Mouse (Mus musculus): ENCODE measurements at regions not wholly inside any gene's neighbourhood (a gene's known extent, or its start where the extent isn't known, plus 50 kb on each side); places are given as distances from the start of the nearest gene placed in this dataset.

DNA sequence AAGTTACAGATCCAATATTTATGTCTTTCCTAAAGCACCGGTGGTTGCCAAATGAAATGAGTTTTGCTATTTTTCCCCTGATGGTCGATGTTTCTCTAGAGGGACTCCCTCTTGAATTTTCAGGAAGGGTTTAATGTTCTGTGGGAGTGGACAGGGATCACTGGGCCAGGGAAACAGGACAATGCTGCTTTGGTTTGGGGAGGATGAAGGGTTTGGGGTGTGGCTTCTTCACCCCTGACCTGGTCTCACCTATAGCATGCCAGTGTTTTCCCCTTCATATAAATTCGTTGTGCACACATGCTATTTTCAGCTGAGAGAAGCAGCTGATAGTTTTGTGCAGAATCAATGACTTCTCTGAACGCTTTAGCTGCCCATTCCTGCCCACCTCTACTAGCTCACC lies 257.2 kb upstream of the Rbfox1 start:
- 48% methylated on average over 4 of the region's 4 CpGs for WGBS
- no peak for TF ChIP-seq CTCF (IDR thresholded peaks at IDR 0.05; ENCODE audit: insufficient read depth, low read length)
- no peak for TF ChIP-seq POLR2A (IDR thresholded peaks at IDR 0.05; ENCODE audit: borderline replicate concordance, extremely low read depth, low read depth, low read length)
- no peak overlapping the region for H3K4me3 ChIP-seq (replicated peaks; ENCODE audit: extremely low read depth, low read depth, low read length)
- no peak for DNase-seq
- H3K4me1 ChIP-seq (ENCODE audit: control insufficient read depth, insufficient read depth, low read length) = no peaks in the 10 kb centered on the region

DNA sequence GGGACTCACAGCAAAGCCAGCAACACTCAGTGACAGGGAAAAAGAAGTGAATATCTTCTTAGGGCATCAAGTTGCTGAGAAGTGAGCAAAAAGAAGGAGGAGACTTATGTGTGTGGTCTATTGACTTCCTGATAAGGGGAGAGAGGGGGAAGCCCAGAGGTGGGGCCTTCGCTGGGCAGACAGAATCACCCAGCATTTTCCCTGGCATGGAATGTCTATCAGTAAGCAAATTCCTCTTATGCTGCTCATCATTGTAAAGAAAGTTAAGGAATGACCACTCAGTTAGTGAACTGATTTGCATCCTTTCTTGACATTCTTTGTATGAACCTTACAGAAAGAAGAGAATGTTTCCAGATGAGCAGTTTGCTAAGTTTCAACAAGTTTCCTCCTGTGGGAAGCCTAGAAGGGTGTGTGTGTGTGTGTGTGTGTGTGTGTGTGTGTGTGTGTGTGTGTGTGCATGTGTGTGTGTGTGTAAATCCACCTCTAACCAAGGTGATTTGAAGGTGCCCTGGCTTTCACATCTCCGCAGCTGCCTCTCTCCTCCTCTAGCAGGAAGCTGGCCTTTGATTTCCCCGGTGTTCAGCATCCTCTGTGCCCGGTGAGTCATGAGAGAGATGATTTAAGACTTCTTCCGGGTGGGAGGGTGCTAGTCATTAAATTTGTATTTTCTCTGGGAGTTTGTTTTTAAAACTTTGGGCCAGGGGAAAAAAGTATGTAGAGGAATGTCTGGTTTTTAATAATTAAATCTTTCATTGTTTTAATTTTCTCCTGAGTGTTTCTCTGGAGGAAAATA lies 257.8 kb upstream of the Rbfox1 start:
- DNase-seq = no peak
- no peak for TF ChIP-seq POLR2A (IDR thresholded peaks at IDR 0.05; ENCODE audit: borderline replicate concordance, extremely low read depth, low read depth, low read length)
- TF ChIP-seq CTCF (IDR thresholded peaks at IDR 0.05; ENCODE audit: insufficient read depth, low read length) = no peak
- H3K4me3 ChIP-seq (replicated peaks; ENCODE audit: extremely low read depth, low read depth, low read length) = no peak overlapping the region
- H3K4me1 ChIP-seq (ENCODE audit: control insufficient read depth, insufficient read depth, low read length) = no peaks in the 10 kb centered on the region
- WGBS = 32% methylated on average over 5 of the region's 5 CpGs

- WGBS = 44% methylated on average over 3 of the region's 3 CpGs
Observed at GRCm38 (mm10) chr16:5625159-5625558, 260.0 kb upstream of the Rbfox1 start.

GRCm38 (mm10) chr16:5620566-5620965 lies 264.6 kb upstream of the Rbfox1 start:
- TF ChIP-seq POLR2A (IDR thresholded peaks at IDR 0.05; ENCODE audit: borderline replicate concordance, extremely low read depth, low read depth, low read length) (no peak), CTCF (IDR thresholded peaks at IDR 0.05; ENCODE audit: insufficient read depth, low read length) (no peak)
- DNase-seq = no peak
- Histone ChIP-seq H3K4me3 (replicated peaks; ENCODE audit: extremely low read depth, low read depth, low read length) (no peak overlapping the region), H3K4me1 (ENCODE audit: control insufficient read depth, insufficient read depth, low read length) (no peaks in the 10 kb centered on the region)
- 90% methylated on average over 3 of the region's 3 CpGs for WGBS

More at GRCm38 (mm10) chr16:5625159-5625558, 260.0 kb upstream of the Rbfox1 start:
- no peaks in the 10 kb centered on the region for H3K4me1 ChIP-seq (ENCODE audit: control insufficient read depth, insufficient read depth, low read length)
- TF ChIP-seq CTCF (IDR thresholded peaks at IDR 0.05; ENCODE audit: insufficient read depth, low read length) (no peak), POLR2A (IDR thresholded peaks at IDR 0.05; ENCODE audit: borderline replicate concordance, extremely low read depth, low read depth, low read length) (no peak)
- no peak overlapping the region for H3K4me3 ChIP-seq (replicated peaks; ENCODE audit: extremely low read depth, low read depth, low read length)
- DNase-seq = no peak

DNA sequence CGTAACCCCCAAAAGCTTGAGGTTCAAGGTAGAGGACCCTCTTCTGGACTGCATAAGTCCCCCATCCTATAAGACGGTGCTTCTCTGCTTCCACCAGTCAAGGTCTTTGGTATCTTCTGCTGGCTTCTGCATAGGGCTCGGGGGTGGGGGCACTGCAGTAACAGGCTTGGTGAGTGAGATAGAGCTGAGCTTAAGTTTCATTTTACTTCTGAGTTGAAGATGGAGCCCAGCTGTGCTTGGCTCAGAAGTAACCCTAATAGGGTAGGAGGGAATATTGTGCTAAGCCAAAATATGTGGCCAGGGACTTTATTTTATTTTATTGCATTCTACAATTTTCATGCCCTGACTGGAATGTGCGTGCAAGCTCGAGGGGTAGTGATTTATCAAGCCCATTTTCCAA lies 268.8 kb upstream of the Rbfox1 start:
- Histone ChIP-seq H3K4me1 (ENCODE audit: control insufficient read depth, insufficient read depth, low read length) (no peaks in the 10 kb centered on the region), H3K4me3 (replicated peaks; ENCODE audit: extremely low read depth, low read depth, low read length) (no peak overlapping the region)
- TF ChIP-seq POLR2A (IDR thresholded peaks at IDR 0.05; ENCODE audit: borderline replicate concordance, extremely low read depth, low read depth, low read length) = no peak
- TF ChIP-seq CTCF (IDR thresholded peaks at IDR 0.05; ENCODE audit: insufficient read depth, low read length) = no peak
- WGBS = 62% methylated on average over 5 of the region's 5 CpGs
- DNase-seq = no peak

DNA sequence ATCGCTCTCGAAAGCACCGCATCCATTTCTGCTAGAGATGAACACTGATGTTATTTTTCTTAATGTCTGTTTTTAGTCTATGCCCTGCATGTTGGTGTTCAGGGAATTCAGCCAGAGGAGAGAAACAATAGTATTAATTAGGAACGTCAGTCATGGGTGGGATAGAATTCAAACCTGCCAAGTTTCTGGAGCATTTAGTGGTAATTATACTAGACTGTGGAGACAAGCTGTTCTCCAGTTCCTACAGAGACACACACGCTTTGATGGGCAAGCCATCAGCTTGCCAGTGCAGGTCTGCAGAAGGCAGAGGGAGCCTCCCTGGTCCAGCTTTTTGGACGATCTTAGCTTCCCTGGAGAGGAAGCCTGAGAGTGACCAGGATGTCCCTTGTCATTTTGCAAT lies 289.8 kb upstream of the Rbfox1 start:
- WGBS = 70% methylated on average over 6 of the region's 6 CpGs
- no peak for DNase-seq
- TF ChIP-seq POLR2A (IDR thresholded peaks at IDR 0.05; ENCODE audit: borderline replicate concordance, extremely low read depth, low read depth, low read length) = no peak
- no peak for TF ChIP-seq CTCF (IDR thresholded peaks at IDR 0.05; ENCODE audit: insufficient read depth, low read length)
- Histone ChIP-seq H3K4me1 (ENCODE audit: control insufficient read depth, insufficient read depth, low read length) (no peaks in the 10 kb centered on the region), H3K4me3 (replicated peaks; ENCODE audit: extremely low read depth, low read depth, low read length) (no peak overlapping the region)

DNA sequence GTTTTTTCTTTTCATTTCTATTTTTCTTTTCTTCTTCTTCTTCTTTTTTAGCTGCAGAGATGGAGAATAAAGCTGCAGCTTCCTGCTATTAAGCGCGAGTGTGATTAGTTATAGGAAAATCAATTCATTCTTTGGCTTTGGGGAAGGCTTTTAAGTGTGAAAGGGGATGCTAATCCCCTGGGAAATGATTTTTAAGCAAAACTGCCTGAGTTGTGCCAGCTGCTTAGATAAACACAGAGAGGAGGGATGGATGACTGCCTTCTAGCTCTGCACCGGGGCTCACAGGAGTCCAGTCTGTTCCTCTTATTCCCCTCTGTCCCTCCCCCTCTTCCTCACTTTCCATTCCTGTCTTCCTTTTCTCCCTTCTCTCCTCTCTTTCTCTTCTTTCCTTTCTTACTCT lies 306.8 kb upstream of the Rbfox1 start:
- no peak for TF ChIP-seq CTCF (IDR thresholded peaks at IDR 0.05; ENCODE audit: insufficient read depth, low read length)
- TF ChIP-seq POLR2A (IDR thresholded peaks at IDR 0.05; ENCODE audit: borderline replicate concordance, extremely low read depth, low read depth, low read length) = no peak
- H3K4me3 ChIP-seq (replicated peaks; ENCODE audit: extremely low read depth, low read depth, low read length) = no peak overlapping the region
- 55% methylated on average over 3 of the region's 3 CpGs for WGBS
- DNase-seq = no peak
- H3K4me1 ChIP-seq (ENCODE audit: control insufficient read depth, insufficient read depth, low read length) = no peaks in the 10 kb centered on the region

DNA sequence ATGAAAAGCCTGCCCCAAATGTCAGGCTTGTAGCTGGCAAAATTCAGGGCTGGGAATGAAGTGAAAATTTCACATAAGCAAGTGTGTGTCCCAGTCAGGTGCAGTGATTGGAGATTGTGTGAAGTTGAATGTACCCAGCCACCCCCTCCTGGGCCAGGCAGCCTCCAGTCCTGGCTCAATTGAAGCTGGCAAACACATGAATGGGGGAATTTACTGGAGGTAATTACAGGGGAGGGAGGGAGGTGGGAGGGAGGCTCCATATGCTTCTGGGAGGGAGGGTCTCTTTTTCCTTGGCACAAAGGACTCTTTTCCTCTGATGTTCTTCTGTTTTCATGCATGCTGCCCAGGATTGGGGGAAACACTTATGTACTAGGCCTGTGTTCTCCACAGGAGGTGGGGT lies 312.4 kb upstream of the Rbfox1 start:
- peaks cover 4% of the 10 kb centered on the region for H3K4me1 ChIP-seq (ENCODE audit: control insufficient read depth, insufficient read depth, low read length)
- no peak overlapping the region for H3K4me3 ChIP-seq (replicated peaks; ENCODE audit: extremely low read depth, low read depth, low read length)
- TF ChIP-seq POLR2A (IDR thresholded peaks at IDR 0.05; ENCODE audit: borderline replicate concordance, extremely low read depth, low read depth, low read length) = no peak
- no peak for TF ChIP-seq CTCF (IDR thresholded peaks at IDR 0.05; ENCODE audit: insufficient read depth, low read length)
- DNase-seq = no peak

DNA sequence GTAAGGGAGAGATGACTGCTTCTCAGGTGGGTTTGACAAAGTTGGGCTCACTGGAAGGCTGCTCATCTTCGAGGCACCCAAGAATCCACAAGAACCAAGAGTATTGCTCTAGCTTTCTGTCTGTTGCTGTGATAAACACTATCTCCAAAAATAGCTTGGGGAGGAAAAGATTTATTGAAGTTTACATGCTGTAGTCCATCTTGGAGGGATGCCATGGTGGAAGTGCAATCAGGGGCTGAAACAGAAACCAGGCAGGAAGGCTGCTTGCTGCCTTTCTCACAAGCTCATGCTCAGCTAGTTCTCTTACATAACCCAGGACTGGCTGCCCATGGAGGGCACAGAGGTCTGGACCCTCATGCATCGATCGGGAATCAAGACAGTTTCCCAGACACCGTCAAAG lies 314.5 kb upstream of the Rbfox1 start:
- no peak for DNase-seq
- Histone ChIP-seq H3K4me3 (replicated peaks; ENCODE audit: extremely low read depth, low read depth, low read length) (no peak overlapping the region), H3K4me1 (ENCODE audit: control insufficient read depth, insufficient read depth, low read length) (peaks cover 4% of the 10 kb centered on the region)
- 50% methylated on average over 4 of the region's 4 CpGs for WGBS
- TF ChIP-seq POLR2A (IDR thresholded peaks at IDR 0.05; ENCODE audit: borderline replicate concordance, extremely low read depth, low read depth, low read length) (no peak), CTCF (IDR thresholded peaks at IDR 0.05; ENCODE audit: insufficient read depth, low read length) (no peak)

- DNase-seq = no peak
- TF ChIP-seq POLR2A (IDR thresholded peaks at IDR 0.05; ENCODE audit: borderline replicate concordance, extremely low read depth, low read depth, low read length) = no peak
- Histone ChIP-seq H3K4me1 (ENCODE audit: control insufficient read depth, insufficient read depth, low read length) (peaks cover 4% of the 10 kb centered on the region), H3K4me3 (replicated peaks; ENCODE audit: extremely low read depth, low read depth, low read length) (no peak overlapping the region)
- WGBS = 87% methylated on average over 10 of the region's 10 CpGs
Observed at GRCm38 (mm10) chr16:5569101-5569500, 313.3 kb upstream of the Eef2kmt start.
